Comparison of ENCODE assay signal across 8 mouse cellular contexts in the genomic region with DNA sequence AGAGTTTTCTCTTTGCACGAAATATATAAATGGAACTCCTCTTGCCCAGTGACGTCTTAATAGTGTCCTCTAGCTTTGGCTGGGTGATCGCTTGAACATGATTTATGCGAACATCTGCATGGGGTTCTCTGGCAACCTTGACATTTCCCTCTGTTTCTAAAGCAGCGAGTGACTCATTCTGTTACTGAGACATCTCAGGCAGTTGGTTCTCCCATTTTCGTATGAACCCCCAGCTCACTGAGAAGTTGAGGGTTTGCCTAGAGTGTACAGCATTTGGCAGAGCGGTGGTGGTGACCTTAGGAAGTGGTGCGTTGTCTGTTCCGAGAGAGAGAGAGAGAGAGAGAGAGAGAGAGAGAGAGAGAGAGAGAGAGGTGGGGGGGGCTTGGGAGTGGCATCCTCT. TPM values are rescaled to one million over a fixed set of nuclear protein-coding genes. Genes with fewer than 3 reads are reported as not detected.
DNase-seq lines count a peak whose midpoint lies in the region; ATAC-seq lines count a peak whose summit lies in the region.

No protein-coding gene starts in this region.

- no peak for DNase-seq in kidney, adult 18-20 months
- DNase-seq in adrenal gland, postnatal 10 days = peak; percentile 63
- no peak for DNase-seq in hindbrain, embryonic 11.5 days (ENCODE audit: low spot score)
- no peak for DNase-seq in spleen, postnatal 14 days (ENCODE audit: low spot score in 2 of 2)
- DNase-seq in right cerebral cortex, postnatal 4 days = no peak

- no peaks in the 10 kb centered on the region for H3K36me3 ChIP-seq in kidney, embryonic 15.5 days
- H3K36me3 ChIP-seq in hindbrain, embryonic 11.5 days (ENCODE audit: control insufficient read depth, insufficient read depth, low read length) = no peaks in the 10 kb centered on the region
- H3K36me3 ChIP-seq in midbrain, embryonic 13.5 days = no peaks in the 10 kb centered on the region

- 37% methylated on average over 9 of the region's 9 CpGs for WGBS in kidney, embryonic 15.5 days
- 66% methylated on average over 9 of the region's 9 CpGs for WGBS in hindbrain, embryonic 11.5 days
- 61% methylated on average over 9 of the region's 9 CpGs for WGBS in midbrain, embryonic 13.5 days

- H3K4me2 ChIP-seq in kidney, embryonic 15.5 days = peak overlapping the region; percentile 75
- 0 out of 2 replicates have a peak overlapping the region, but pooled peaks have one; percentile 100 for H3K4me2 ChIP-seq in hindbrain, embryonic 11.5 days (replicated peaks; ENCODE audit: low read depth, low read length)
- peak overlapping the region; percentile 94 for H3K4me2 ChIP-seq in midbrain, embryonic 13.5 days (replicated peaks)

- no peaks in the 10 kb centered on the region for H3K9me3 ChIP-seq in kidney, embryonic 15.5 days (replicated peaks)
- no peaks in the 10 kb centered on the region for H3K9me3 ChIP-seq in hindbrain, embryonic 11.5 days (ENCODE audit: control insufficient read depth, low read length)
- H3K9me3 ChIP-seq in midbrain, embryonic 13.5 days = no peaks in the 10 kb centered on the region

- H3K4me1 ChIP-seq in kidney, embryonic 15.5 days = peaks cover 44% of the 10 kb centered on the region
- no peaks in the 10 kb centered on the region for H3K4me1 ChIP-seq in hindbrain, embryonic 11.5 days (replicated peaks; ENCODE audit: control insufficient read depth, insufficient read depth, low read length)
- peaks cover 44% of the 10 kb centered on the region for H3K4me1 ChIP-seq in midbrain, embryonic 13.5 days (replicated peaks)

- 0 out of 2 replicates have a peak overlapping the region, but pooled peaks have one; percentile 10 for H3K9ac ChIP-seq in kidney, embryonic 15.5 days
- H3K9ac ChIP-seq in hindbrain, embryonic 11.5 days (ENCODE audit: low read depth, low read length) = no peak overlapping the region
- 0 out of 2 replicates have a peak overlapping the region, but pooled peaks have one; percentile 92 for H3K9ac ChIP-seq in midbrain, embryonic 13.5 days (replicated peaks)

- H3K27ac ChIP-seq in kidney, embryonic 15.5 days = no peak overlapping the region
- no peak overlapping the region for H3K27ac ChIP-seq in hindbrain, embryonic 11.5 days (ENCODE audit: low read depth, low read length)
- no peak overlapping the region for H3K27ac ChIP-seq in midbrain, embryonic 13.5 days

- H3K27me3 ChIP-seq in kidney, embryonic 15.5 days = no peaks in the 10 kb centered on the region
- H3K27me3 ChIP-seq in hindbrain, embryonic 11.5 days (ENCODE audit: control insufficient read depth, insufficient read depth, low read length) = no peaks in the 10 kb centered on the region
- no peaks in the 10 kb centered on the region for H3K27me3 ChIP-seq in midbrain, embryonic 13.5 days

- ATAC-seq in kidney, embryonic 15.5 days (replicated peaks; ENCODE audit: low FRiP score) = no peak
- ATAC-seq in hindbrain, embryonic 11.5 days (ENCODE audit: low FRiP score) = no peak
- ATAC-seq in midbrain, embryonic 13.5 days = no peak
- ATAC-seq in erythroid progenitor cell, adult 5-6 weeks (replicated peaks; ENCODE audit: low FRiP score, poor library complexity, severe bottlenecking) = no peak

- H3K4me3 ChIP-seq in kidney, embryonic 15.5 days (replicated peaks) = peak overlapping the region; percentile 95
- H3K4me3 ChIP-seq in hindbrain, embryonic 11.5 days (ENCODE audit: low read depth, low read length) = no peak overlapping the region
- peak overlapping the region; percentile 90 for H3K4me3 ChIP-seq in midbrain, embryonic 13.5 days (replicated peaks)

RNA-seq across cellular contexts. Expression of a gene that starts 2.6 kb away (rescaled TPM):
- polyA plus RNA-seq in kidney, embryonic 15.5 days (2015; fragmentation: Nextera tagmentation; extraction: Ambion mirVana) = 8.6 and 11.0 TPM in 2 replicates
- 100 to 1,000 TPM in 1 of 2 experiments, 10 to 100 TPM in 1; 87.4 to 125 TPM for total RNA-seq in adrenal gland, postnatal 10 days (2021)
- polyA plus RNA-seq in hindbrain, embryonic 11.5 days (2014; fragmentation: Nextera tagmentation; extraction: Ambion mirVana) = 4.8 and 5.9 TPM in 2 replicates
- 5.7 and 6.2 TPM in 2 replicates for polyA plus RNA-seq in midbrain, embryonic 13.5 days (2015; fragmentation: Nextera tagmentation; extraction: Ambion mirVana)
- total RNA-seq in erythroid progenitor cell, adult 5-6 weeks (2015; ENCODE audit: low replicate concordance) = 8.0 and 10.1 TPM in 2 replicates
- total RNA-seq in erythroid progenitor cell, adult 5-6 weeks (2017; ENCODE audit: low replicate concordance) = 10.3 and 13.1 TPM in 2 replicates
